Mouse (Mus musculus) spleen, adult 18-20 months (tissue): ENCODE results near the gene Hist1h4i.

Experiments used
- DNase-seq, 2 experiments: peaks; one replicate each; pipeline ENCODE4 v3.0.0; 2022; ENCODE audit warnings: mixed read lengths in 2 of 2

Hist1h4i gene

GRCm38 (mm10) chr13:22007872-22008271, 33.3 kb downstream of the Hist1h4i start:
- no peak for DNase-seq

- no peak for DNase-seq
Observed at GRCm38 (mm10) chr13:22007121-22007510, 34.0 kb downstream of the Hist1h4i start.

- DNase-seq: peak; percentile 60 to 76
Observed at GRCm38 (mm10) chr13:22006334-22007120, 34.6 kb downstream of the Hist1h4i start.

- DNase-seq: peak; percentile 46 to 61
Observed at GRCm38 (mm10) chr13:22005605-22006333, 35.4 kb downstream of the Hist1h4i start.

- DNase-seq: no peak
Observed at GRCm38 (mm10) chr13:22001823-22002222, 39.3 kb downstream of the Hist1h4i start.

- DNase-seq: no peak
Observed at GRCm38 (mm10) chr13:22001346-22001745, 39.8 kb downstream of the Hist1h4i start.

GRCm38 (mm10) chr13:21999147-21999546, 42.0 kb downstream of the Hist1h4i start:
- DNase-seq: no peak

- no peak for DNase-seq
Observed at GRCm38 (mm10) chr13:21998412-21998811, 42.8 kb downstream of the Hist1h4i start.

GRCm38 (mm10) chr13:21997821-21998220, 43.3 kb downstream of the Hist1h4i start:
- no peak for DNase-seq

- no peak for DNase-seq
Observed at GRCm38 (mm10) chr13:21997201-21997820, 43.9 kb downstream of the Hist1h4i start.

GRCm38 (mm10) chr13:21996840-21997185, 44.3 kb downstream of the Hist1h4i start:
- DNase-seq: no peak

GRCm38 (mm10) chr13:21996101-21996839, 44.9 kb downstream of the Hist1h4i start:
- no peak for DNase-seq

GRCm38 (mm10) chr13:21995331-21995914, 45.7 kb downstream of the Hist1h4i start:
- peak in 1 of 2 experiments; percentile 43 for DNase-seq

GRCm38 (mm10) chr13:21994896-21995295, 46.3 kb downstream of the Hist1h4i start:
- DNase-seq: no peak

GRCm38 (mm10) chr13:21993957-21994738, 47.0 kb downstream of the Hist1h4i start:
- peak in 1 of 2 experiments; percentile 32 for DNase-seq

- DNase-seq: no peak
Observed at GRCm38 (mm10) chr13:21992550-21992949, 48.6 kb downstream of the Hist1h4i start.
